Mouse (Mus musculus): ENCODE data around the gene Rreb1. TPM values are rescaled to one million over a fixed set of nuclear protein-coding genes. Genes with fewer than 3 reads are reported as not detected.

Gene Rreb1
- total and polyA plus RNA-seq, 2 experiments: 9.0 to 12.4 TPM

DNA sequence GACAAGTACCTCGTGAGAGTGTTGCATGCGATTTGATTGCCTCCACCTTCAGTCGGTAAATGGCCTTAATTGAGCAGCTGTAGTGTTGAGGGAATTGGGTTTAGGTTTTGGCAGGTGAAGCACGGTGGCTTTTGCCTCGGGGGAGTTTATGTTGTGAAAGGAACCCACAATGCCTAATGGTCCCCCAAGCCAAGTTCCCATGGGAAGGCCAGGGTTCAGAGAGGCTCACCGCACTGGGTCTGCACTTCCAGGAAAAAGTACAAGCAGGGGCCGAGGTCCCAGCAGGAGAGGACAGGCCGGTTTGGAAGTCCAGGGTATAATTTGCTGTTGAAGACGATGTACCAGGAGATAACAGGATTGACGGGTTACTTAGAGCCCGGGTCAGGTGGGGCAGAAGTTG lies 68.3 kb downstream of the Rreb1 start:
- no peaks in the 10 kb centered on the region for H3K36me3 ChIP-seq (ENCODE audit: control insufficient read depth, insufficient read depth, low read length)
- TF ChIP-seq CTCF (IDR thresholded peaks at IDR 0.05; ENCODE audit: low read depth, low read length) (no peak), POLR2A (IDR thresholded peaks at IDR 0.05; ENCODE audit: extremely low read depth, insufficient read depth, low read length) (no peak)
- DNase-seq (ENCODE audit: extremely low read depth, low read depth, low spot score): no peak
- peaks cover 60% of the 10 kb centered on the region for H3K79me2 ChIP-seq (ENCODE audit: control insufficient read depth, insufficient read depth, low read length)
- H3K9ac ChIP-seq (ENCODE audit: low read depth, low read length): no peak overlapping the region
- H3K4me1 ChIP-seq (ENCODE audit: control insufficient read depth, insufficient read depth, low read length): peaks cover 34% of the 10 kb centered on the region
- WGBS: 50% methylated on average over 11 of the region's 11 CpGs
- peak overlapping the region; percentile 85 for H3K27ac ChIP-seq (replicated peaks; ENCODE audit: insufficient read depth, low read depth, low read length)
- no peak overlapping the region for H3K4me3 ChIP-seq (ENCODE audit: insufficient read depth, low read depth, low read length)
- H3K27me3 ChIP-seq (ENCODE audit: control insufficient read depth, insufficient read depth, low read length): no peaks in the 10 kb centered on the region

DNA sequence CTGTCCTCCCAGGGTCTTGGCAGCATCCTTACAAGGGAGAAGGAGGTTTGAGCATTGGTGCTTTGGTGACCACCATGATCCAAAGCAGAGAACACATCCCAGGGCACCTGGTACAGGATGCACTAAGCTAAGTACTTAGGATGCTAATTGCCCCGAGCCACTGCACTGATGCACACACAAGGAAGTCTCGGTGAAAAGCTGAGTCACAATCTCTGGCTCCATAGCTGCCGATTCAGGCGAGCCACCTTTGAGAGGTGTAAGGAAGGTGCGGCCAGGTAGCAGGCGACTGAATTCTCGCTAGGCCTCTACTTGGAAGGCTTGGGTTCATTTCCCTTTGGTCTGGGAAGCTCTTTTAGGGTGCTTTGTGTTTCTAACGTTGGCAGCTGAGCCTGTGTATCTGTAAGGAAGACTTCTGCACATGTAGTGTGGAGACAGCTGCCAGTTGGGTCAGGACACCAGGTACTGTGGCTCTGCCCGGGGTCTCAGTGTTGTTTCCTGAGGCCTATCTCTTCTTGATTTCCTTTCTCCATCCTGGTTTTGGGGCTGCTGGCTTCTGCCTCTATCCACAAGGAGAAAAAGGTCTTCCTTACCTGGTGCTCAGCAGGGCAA lies 68.9 kb downstream of the Rreb1 start:
- Histone ChIP-seq H3K9ac (ENCODE audit: low read depth, low read length) (peak overlapping the region; percentile 22), H3K36me3 (ENCODE audit: control insufficient read depth, insufficient read depth, low read length) (no peaks in the 10 kb centered on the region), H3K27me3 (ENCODE audit: control insufficient read depth, insufficient read depth, low read length) (no peaks in the 10 kb centered on the region), H3K4me1 (ENCODE audit: control insufficient read depth, insufficient read depth, low read length) (peaks cover 34% of the 10 kb centered on the region), H3K27ac (replicated peaks; ENCODE audit: insufficient read depth, low read depth, low read length) (peak overlapping the region; percentile 85), H3K4me3 (ENCODE audit: insufficient read depth, low read depth, low read length) (no peak overlapping the region), H3K79me2 (ENCODE audit: control insufficient read depth, insufficient read depth, low read length) (peaks cover 59% of the 10 kb centered on the region)
- 30% methylated on average over 9 of the region's 9 CpGs for WGBS
- TF ChIP-seq POLR2A (IDR thresholded peaks at IDR 0.05; ENCODE audit: extremely low read depth, insufficient read depth, low read length) (no peak), CTCF (IDR thresholded peaks at IDR 0.05; ENCODE audit: low read depth, low read length) (no peak)
- no peak for DNase-seq (ENCODE audit: extremely low read depth, low read depth, low spot score)

DNA sequence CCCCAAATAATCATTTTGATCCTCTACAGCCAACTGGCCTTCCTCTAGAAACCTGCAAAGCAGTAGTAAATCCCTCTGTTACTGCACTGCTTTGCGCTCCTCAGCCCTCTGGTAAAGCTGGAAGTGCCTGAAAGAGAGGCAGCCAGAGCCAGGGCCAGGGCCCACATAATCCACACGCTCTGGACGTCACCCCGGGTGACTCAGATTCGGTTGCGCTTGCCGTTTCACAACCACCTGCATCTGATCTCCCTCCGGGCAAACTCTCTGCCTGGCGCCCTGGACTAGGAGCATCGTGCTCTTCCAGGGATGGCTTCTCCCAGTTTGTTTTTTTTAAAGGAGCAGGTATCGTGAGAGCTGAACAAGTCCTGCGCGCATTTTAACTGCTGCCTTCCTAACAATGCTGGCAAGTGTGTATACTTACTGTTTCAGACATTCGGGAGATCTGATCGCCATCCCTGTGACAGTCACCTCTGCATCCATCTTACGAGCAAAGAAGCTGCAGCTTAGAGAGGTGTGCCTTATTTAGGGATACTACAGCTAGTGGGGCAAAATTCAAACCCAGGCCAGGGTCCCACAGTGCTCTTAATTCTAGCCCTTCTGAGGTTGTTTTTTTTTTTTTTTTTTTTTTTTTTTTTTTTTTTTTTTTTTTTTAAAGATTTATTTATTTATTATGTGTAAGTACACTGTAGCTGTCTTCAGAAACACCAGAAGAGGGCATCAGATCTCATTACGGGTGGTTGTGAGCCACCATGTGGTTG lies 69.6 kb downstream of the Rreb1 start:
- Histone ChIP-seq H3K27ac (replicated peaks; ENCODE audit: insufficient read depth, low read depth, low read length) (peak overlapping the region; percentile 85), H3K36me3 (ENCODE audit: control insufficient read depth, insufficient read depth, low read length) (no peaks in the 10 kb centered on the region), H3K27me3 (ENCODE audit: control insufficient read depth, insufficient read depth, low read length) (no peaks in the 10 kb centered on the region), H3K4me3 (ENCODE audit: insufficient read depth, low read depth, low read length) (no peak overlapping the region), H3K4me1 (ENCODE audit: control insufficient read depth, insufficient read depth, low read length) (peaks cover 34% of the 10 kb centered on the region), H3K79me2 (ENCODE audit: control insufficient read depth, insufficient read depth, low read length) (peaks cover 60% of the 10 kb centered on the region; the same call in 1 of the 2 replicates), H3K9ac (ENCODE audit: low read depth, low read length) (peak overlapping the region; percentile 34)
- peak; percentile 90 for DNase-seq (ENCODE audit: extremely low read depth, low read depth, low spot score)
- 28% methylated on average over 17 of the region's 17 CpGs for WGBS
- no peak for TF ChIP-seq CTCF (IDR thresholded peaks at IDR 0.05; ENCODE audit: low read depth, low read length)
- TF ChIP-seq POLR2A (IDR thresholded peaks at IDR 0.05; ENCODE audit: extremely low read depth, insufficient read depth, low read length): no peak

DNA sequence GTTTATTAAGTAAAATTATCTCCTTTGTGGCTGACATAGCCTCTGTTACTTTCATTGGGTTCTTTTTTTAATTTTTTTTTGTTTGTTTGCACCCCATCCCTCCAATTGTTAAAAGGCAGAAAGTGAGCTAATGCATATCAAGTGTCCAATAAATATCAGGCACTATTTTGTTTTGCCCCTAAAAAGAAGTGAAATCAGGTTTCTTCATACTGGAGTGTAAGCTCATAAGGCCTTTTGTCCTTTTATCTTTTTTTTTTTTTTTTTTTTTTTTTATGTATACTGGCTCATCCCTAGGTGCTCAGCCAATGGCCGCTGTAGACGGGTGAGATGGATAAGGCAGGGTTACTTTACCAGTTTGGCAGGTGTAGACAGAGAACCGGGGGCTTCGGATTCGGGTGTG lies 70.2 kb downstream of the Rreb1 start:
- Histone ChIP-seq H3K36me3 (ENCODE audit: control insufficient read depth, insufficient read depth, low read length) (no peaks in the 10 kb centered on the region), H3K27me3 (ENCODE audit: control insufficient read depth, insufficient read depth, low read length) (no peaks in the 10 kb centered on the region), H3K9ac (ENCODE audit: low read depth, low read length) (no peak overlapping the region), H3K27ac (replicated peaks; ENCODE audit: insufficient read depth, low read depth, low read length) (no peak overlapping the region), H3K4me1 (ENCODE audit: control insufficient read depth, insufficient read depth, low read length) (peaks cover 32% of the 10 kb centered on the region), H3K4me3 (ENCODE audit: insufficient read depth, low read depth, low read length) (no peak overlapping the region), H3K79me2 (ENCODE audit: control insufficient read depth, insufficient read depth, low read length) (peaks cover 56% of the 10 kb centered on the region; the same call in 1 of the 2 replicates)
- 91% methylated on average over 5 of the region's 5 CpGs for WGBS
- TF ChIP-seq POLR2A (IDR thresholded peaks at IDR 0.05; ENCODE audit: extremely low read depth, insufficient read depth, low read length) (no peak), CTCF (IDR thresholded peaks at IDR 0.05; ENCODE audit: low read depth, low read length) (no peak)
- DNase-seq (ENCODE audit: extremely low read depth, low read depth, low spot score): no peak

DNA sequence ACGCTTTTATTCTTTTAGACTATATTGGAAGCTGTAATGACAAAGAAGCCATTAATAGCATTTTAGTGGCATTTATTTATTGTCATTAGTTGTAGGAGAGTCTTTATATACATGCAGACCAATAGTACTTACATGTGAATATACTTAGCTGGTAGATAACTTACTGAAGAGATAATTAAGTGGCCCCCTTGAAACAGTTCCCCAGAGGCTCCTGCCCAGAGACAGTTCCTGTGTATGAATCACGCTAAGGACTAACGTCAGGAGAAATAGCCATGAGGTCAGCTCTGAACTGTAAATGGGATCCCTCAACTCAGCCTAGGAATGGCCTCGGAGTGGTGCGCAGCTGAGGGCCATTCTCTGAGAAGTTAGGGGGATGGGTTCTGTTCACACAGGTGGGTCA lies 73.4 kb downstream of the Rreb1 start:
- Histone ChIP-seq H3K27ac (replicated peaks; ENCODE audit: insufficient read depth, low read depth, low read length) (no peak overlapping the region), H3K4me1 (ENCODE audit: control insufficient read depth, insufficient read depth, low read length) (peaks cover 21% of the 10 kb centered on the region), H3K79me2 (ENCODE audit: control insufficient read depth, insufficient read depth, low read length) (peaks cover 38% of the 10 kb centered on the region; the same call in 1 of the 2 replicates), H3K9ac (ENCODE audit: low read depth, low read length) (no peak overlapping the region), H3K36me3 (ENCODE audit: control insufficient read depth, insufficient read depth, low read length) (no peaks in the 10 kb centered on the region), H3K4me3 (ENCODE audit: insufficient read depth, low read depth, low read length) (no peak overlapping the region), H3K27me3 (ENCODE audit: control insufficient read depth, insufficient read depth, low read length) (no peaks in the 10 kb centered on the region)
- WGBS: 90% methylated on average over 5 of the region's 5 CpGs
- TF ChIP-seq POLR2A (IDR thresholded peaks at IDR 0.05; ENCODE audit: extremely low read depth, insufficient read depth, low read length): no peak
- DNase-seq (ENCODE audit: extremely low read depth, low read depth, low spot score): no peak

DNA sequence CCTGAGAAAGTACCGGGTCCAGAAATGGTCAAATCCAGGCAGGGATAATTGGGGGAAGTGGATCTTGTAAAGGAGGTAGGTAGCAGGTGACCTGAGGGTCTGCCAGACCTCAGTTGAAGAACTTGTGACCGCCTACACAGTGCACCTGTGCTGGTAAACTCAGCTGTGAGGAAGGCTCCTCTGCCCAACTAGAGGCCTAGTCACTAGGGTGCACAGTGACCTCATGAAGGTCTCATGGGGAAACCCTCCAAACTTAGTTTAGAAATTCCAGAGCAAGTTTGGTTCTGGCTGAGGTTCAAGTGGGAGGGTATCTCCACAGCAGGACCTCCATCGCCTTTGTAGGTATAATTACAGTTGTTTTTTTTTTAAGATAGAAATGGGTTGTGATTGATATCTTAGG lies 74.7 kb downstream of the Rreb1 start:
- Histone ChIP-seq H3K36me3 (ENCODE audit: control insufficient read depth, insufficient read depth, low read length) (no peaks in the 10 kb centered on the region), H3K79me2 (ENCODE audit: control insufficient read depth, insufficient read depth, low read length) (peaks cover 33% of the 10 kb centered on the region; the same call in 1 of the 2 replicates), H3K9ac (ENCODE audit: low read depth, low read length) (no peak overlapping the region; the same call in 1 of the 2 replicates), H3K4me3 (ENCODE audit: insufficient read depth, low read depth, low read length) (no peak overlapping the region), H3K4me1 (ENCODE audit: control insufficient read depth, insufficient read depth, low read length) (peaks cover 11% of the 10 kb centered on the region), H3K27ac (replicated peaks; ENCODE audit: insufficient read depth, low read depth, low read length) (peak overlapping the region; percentile 42), H3K27me3 (ENCODE audit: control insufficient read depth, insufficient read depth, low read length) (no peaks in the 10 kb centered on the region)
- TF ChIP-seq POLR2A (IDR thresholded peaks at IDR 0.05; ENCODE audit: extremely low read depth, insufficient read depth, low read length): no peak
- WGBS: 74% methylated on average over 3 of the region's 3 CpGs
- DNase-seq (ENCODE audit: extremely low read depth, low read depth, low spot score): no peak

All from liver, adult 2 months (tissue).